Mouse (Mus musculus) adrenal gland, adult 18-20 months (tissue): ENCODE results near the gene Sfpq. TPM values are rescaled to one million over a fixed set of nuclear protein-coding genes. Genes with fewer than 3 reads are reported as not detected.

Experiments used
- DNase-seq, 2 experiments: peaks; one replicate each; pipeline ENCODE4 v3.0.0; 2021 to 2022; ENCODE audit warnings: low spot score in 2 of 2
- total RNA-seq, 2 experiments: library from RNA; stranded (reverse); gene quantifications; 1 replicate in 1 of 2; 2 replicates in 1 of 2; pipeline ENCODE4 v1.2.3; 2021

Gene Sfpq
- total RNA-seq, 2 experiments from 2014 or later = 233 to 291 TPM

- DNase-seq = no peak
Observed at GRCm38 (mm10) chr4:127026826-127027225, 5.7 kb downstream of the Sfpq start.

- DNase-seq = no peak
Observed at GRCm38 (mm10) chr4:127027228-127028190, 6.4 kb downstream of the Sfpq start.

GRCm38 (mm10) chr4:127037158-127037557, 16.0 kb downstream of the Sfpq start:
- no peak for DNase-seq

GRCm38 (mm10) chr4:127037908-127038827, 17.0 kb downstream of the Sfpq start:
- no peak for DNase-seq

DNA sequence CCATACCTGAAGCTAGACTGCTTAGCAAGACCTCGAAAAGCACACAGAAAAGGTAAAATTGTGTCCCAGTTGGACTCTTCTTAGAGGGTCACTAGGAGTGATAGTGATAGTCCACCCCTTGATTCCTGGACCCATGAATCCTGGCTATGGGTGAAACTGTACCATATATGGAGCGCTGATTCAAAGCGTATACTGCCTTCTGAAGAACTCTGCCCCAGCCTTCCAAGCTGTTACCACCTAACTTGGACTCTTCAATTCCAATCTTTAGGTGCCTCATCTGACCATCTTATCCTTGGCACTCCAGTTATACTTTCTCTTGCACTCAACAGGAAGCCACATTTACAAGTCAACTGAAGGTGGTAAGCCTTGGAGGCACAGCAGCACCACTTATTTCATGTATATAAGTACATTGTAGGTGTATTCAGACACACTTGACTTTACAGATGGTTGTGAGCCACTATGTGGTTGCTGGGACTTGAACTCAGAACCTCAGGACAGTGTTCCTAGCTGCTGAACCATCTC, 17.8 kb downstream of the Sfpq start:
- no peak for DNase-seq

- DNase-seq = no peak
Observed at GRCm38 (mm10) chr4:127039871-127040483, 18.9 kb downstream of the Sfpq start.

DNA sequence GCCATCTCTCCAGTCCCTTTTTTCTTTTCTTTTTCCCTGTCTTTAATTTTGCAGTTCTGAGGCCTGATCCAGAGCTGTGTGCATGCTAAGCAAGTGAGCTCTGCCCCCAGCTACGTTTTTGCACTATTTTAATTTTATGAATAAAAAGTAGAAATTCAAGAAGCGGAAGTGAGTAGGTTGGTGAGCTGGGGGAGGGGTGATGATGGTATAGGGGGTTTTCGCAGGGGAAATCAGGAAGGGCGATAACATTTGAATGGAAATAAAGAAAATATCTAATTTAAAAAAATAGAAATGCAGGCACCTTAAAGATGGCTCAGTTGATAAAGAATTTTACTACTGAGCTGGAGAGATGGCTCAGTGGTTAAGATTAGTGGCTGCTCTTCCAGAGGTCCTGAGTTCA, 22.4 kb downstream of the Sfpq start:
- no peak for DNase-seq

GRCm38 (mm10) chr4:127051121-127051520, 30.0 kb downstream of the Sfpq start:
- no peak for DNase-seq

DNA sequence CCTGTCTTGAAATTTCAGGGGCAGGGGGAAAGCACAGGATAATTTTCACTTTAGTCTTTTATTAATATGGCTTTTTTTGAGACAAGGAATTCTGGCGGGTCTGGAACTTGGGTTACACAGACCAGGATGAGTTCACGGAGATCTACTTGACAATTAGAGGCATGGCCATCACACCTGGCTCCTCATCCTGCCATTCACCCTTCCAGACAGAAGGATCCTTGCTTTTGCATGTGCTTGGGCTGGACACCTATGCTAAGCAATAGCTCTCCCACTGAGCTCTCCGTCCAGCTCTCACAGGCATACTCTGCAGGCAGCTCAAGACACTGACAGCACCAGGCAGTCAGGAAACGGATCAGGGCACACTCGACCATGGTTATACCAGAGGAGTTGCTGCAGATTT, 31.9 kb downstream of the Sfpq start:
- DNase-seq = no peak

DNA sequence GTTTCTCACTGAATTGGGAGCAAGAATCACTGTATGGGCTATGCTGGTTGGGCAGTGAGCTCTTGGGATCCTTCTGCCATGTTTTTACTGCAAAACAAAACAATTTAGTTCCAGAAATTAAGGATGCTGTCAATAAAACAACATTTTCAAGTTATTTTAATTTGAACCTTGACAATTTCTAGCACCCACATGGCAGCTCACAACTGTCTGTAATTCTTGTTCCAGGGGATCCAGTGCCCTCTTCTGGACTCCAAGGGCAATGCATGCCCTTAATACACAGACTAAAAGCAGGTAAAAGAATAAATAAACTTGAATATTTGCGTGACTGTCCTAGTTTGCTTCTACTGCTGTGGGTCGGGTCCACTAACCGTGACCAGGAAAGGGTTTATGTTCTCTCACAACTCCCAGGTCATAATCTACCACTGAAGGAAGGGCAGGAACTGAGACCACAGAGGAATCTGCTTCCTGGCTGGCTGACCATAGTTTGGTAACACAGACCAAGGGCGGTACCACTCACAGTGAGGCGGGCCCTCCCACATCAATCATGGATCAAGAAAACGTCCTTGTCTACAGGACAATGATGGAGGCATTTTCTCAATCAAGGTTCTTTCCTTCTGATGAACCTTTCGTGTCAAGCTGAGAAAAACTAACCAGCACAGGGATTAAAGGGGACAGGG, 33.5 kb downstream of the Sfpq start:
- no peak for DNase-seq

- DNase-seq = peak; percentile 90 to 93
Observed at GRCm38 (mm10) chr4:127060585-127061290, 39.6 kb downstream of the Sfpq start, which contains the start of gene Zmym1. Gene Zmym1, minus strand, starts transcription at chr4:127061152.

GRCm38 (mm10) chr4:127064051-127064450, 42.9 kb downstream of the Sfpq start:
- DNase-seq = no peak

DNA sequence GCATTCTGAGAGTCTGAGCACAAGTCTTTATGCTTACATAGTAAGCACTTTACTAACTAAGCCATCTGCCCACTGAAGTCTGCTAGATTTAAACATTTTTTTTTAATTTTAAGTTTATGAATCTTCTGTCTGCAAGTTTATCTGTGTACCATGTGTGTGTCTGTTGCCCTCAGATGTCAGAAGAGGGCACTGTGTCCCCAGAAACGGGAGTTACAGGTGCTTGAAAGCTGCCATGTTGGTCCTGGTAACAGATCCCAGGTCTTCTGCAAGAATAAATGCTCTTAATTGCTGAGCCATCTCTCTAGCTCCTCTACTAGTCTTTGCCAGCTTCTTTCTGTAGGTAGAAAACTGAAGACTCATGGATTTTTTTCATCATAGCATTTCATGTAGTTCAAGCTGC, 53.8 kb downstream of the Sfpq start:
- DNase-seq = no peak

- DNase-seq = peak; percentile 90 to 92
Observed at GRCm38 (mm10) chr4:127076875-127077548, 55.9 kb downstream of the Sfpq start, which contains the start of gene Zmym6. Gene Zmym6, plus strand, starts transcription at chr4:127077383.

- DNase-seq = no peak
Observed at GRCm38 (mm10) chr4:127080806-127081205, 59.7 kb downstream of the Sfpq start.

- no peak for DNase-seq
Observed at GRCm38 (mm10) chr4:127083131-127083530, 62.0 kb downstream of the Sfpq start.

DNA sequence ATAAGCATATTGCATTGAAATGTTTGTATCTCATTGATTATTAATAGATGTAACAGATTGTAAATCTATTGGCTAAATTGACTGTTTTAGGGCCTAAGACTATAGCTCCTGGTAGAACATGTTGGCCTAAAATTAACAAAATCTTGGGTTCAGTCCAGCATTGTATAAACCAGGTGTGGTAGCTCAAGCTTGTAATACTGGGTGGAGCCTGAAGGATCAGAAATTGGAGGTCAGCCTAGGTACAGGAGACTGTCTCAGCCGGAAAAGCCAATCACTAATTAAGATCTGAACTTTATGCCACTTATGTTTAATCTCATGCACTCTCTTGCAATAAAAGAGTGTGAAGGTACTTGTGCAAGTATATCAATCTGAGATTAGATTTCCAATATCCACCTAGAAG, 64.6 kb downstream of the Sfpq start:
- DNase-seq = no peak
